Mouse (Mus musculus) ES-E14 (cell line): ENCODE measurements around the gene Dnah14. TPM values are rescaled to one million over a fixed set of nuclear protein-coding genes. Genes with fewer than 3 reads are reported as not detected.
A peak's percentile ranks its signal among the peaks of the same experiment; 100 is the strongest.

ENCODE experiments used
- DNase-seq: peaks from one replicate; pipeline ENCODE4 v3.0.0-alpha.2; 2013; ENCODE audit warnings: low read depth, low spot score
- H3K27ac ChIP-seq: 2 replicates; pipeline ENCODE4 v1.5.1; 2012; ENCODE audit warnings: low read depth, mild to moderate bottlenecking, low read length, moderate library complexity, mixed read lengths; ENCODE audit not compliant: poor library complexity, insufficient read depth, severe bottlenecking
- H3K36me3 ChIP-seq: 2 replicates; pipeline ENCODE4 v1.6.1; 2012; ENCODE audit warnings: mild to moderate bottlenecking, low read length, moderate library complexity, mixed read lengths; ENCODE audit not compliant: control insufficient read depth, poor library complexity, insufficient read depth, severe bottlenecking
- H3K4me1 ChIP-seq, 2 experiments: fragments of 150-350 bp in 1 of 2; sonication (generic) in 1 of 2; 2 replicates each; pipeline ENCODE4 v1.6.1; 2012; ENCODE audit warnings: low read length in 2 of 2, mild to moderate bottlenecking in 1 of 2, mixed read lengths in 1 of 2; ENCODE audit not compliant: control insufficient read depth in 2 of 2, insufficient read depth in 2 of 2, poor library complexity in 1 of 2
- H3K4me3 ChIP-seq, 2 experiments: fragments of 150-350 bp in 1 of 2; sonication (generic) in 1 of 2; 2 replicates each; pipeline ENCODE4 v1.5.1; 2012; ENCODE audit warnings: low read length in 2 of 2, low read depth in 1 of 2, mild to moderate bottlenecking in 1 of 2, mixed read lengths in 1 of 2; ENCODE audit not compliant: insufficient read depth in 1 of 2, poor library complexity in 1 of 2, severe bottlenecking in 1 of 2
- H3K9ac ChIP-seq: 2 replicates; pipeline ENCODE4 v1.6.1; 2012; ENCODE audit warnings: low read depth, mild to moderate bottlenecking, low read length, mixed read lengths; ENCODE audit not compliant: poor library complexity, insufficient read depth, severe bottlenecking
- H3K9me3 ChIP-seq: fragments of 150-350 bp; sonication (generic); 2 replicates; pipeline ENCODE4 v1.6.1; 2012; ENCODE audit warnings: low read depth, mild to moderate bottlenecking, low read length; ENCODE audit not compliant: control insufficient read depth, insufficient read depth
- CHD2 ChIP-seq: IDR thresholded peaks from 2 replicates; pipeline ENCODE4 v1.6.1; 2014; ENCODE audit warnings: mild to moderate bottlenecking, low read depth, low read length, inconsistent platforms
- HCFC1 ChIP-seq: IDR thresholded peaks from 2 replicates; pipeline ENCODE4 v1.6.1; 2012; ENCODE audit warnings: low read length, inconsistent platforms, borderline replicate concordance; ENCODE audit not compliant: insufficient read depth
- MAFK ChIP-seq: IDR thresholded peaks from 2 replicates; pipeline ENCODE4 v1.6.1; 2014; ENCODE audit warnings: mild to moderate bottlenecking, low read depth, low read length, inconsistent platforms; ENCODE audit not compliant: insufficient read depth
- ZC3H11A ChIP-seq: IDR thresholded peaks from 2 replicates; pipeline ENCODE4 v1.6.1; 2012; ENCODE audit warnings: low read depth, mild to moderate bottlenecking, inconsistent platforms, low read length, borderline replicate concordance
- ZNF384 ChIP-seq: IDR thresholded peaks from 2 replicates; pipeline ENCODE4 v1.6.1; 2012; ENCODE audit warnings: low read depth, low read length, inconsistent platforms
- in situ Hi-C, 2 experiments: fragments of 600-800 bp; cut with MboI; formaldehyde crosslinking; loops; one replicate each; pipeline ENCODE4 v1.15.1; 2025; ENCODE audit warnings: low sequenced_read_pairs in 2 of 2, inconsistent platforms in 1 of 2; ENCODE audit not compliant: unreplicated experiment in 2 of 2
- total RNA-seq: library from RNA; depleted of rRNA; stranded (reverse); fragments of 300-350 nt; gene quantifications from 2 replicates; pipeline ENCODE4 v1.2.3, GENCODE M21; 2012; rRNA removed

The Dnah14 gene
- total RNA-seq, 1 experiment: 1.9 TPM

DNA sequence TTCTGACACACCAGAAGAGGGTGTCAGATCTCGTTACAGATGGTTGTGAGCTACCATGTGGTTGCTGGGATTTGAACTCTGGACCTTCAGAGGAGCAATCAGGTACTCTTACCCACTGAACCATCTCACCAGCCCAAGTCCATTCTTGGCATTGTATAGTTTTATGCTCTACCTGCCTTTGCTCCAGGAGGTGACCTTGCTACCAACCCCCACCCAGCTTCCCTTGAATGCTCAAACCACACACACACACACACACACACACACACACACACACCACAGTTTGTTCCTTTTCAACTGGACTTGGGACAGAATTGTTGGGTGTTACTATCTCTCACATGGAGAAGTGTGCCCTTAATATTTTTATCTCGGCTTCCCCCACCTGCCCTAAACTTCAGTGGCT is 280.0 kb downstream of the Dnah14 start:
- TF ChIP-seq CHD2 (no peak), ZC3H11A (no peak), HCFC1 (no peak), ZNF384 (no peak), MAFK (no peak)
- Histone ChIP-seq H3K27ac (no peak overlapping the region), H3K4me3 (no peak overlapping the region), H3K36me3 (no peaks in the 10 kb centered on the region), H3K4me1 (peaks cover 2 to 19% of the 10 kb centered on the region in 2 experiments; a peak in 3 of 4 replicates), H3K9me3 (no peaks in the 10 kb centered on the region), H3K9ac (no peak overlapping the region)
- no peak for DNase-seq
- in situ Hi-C loops: no loop called here

DNA sequence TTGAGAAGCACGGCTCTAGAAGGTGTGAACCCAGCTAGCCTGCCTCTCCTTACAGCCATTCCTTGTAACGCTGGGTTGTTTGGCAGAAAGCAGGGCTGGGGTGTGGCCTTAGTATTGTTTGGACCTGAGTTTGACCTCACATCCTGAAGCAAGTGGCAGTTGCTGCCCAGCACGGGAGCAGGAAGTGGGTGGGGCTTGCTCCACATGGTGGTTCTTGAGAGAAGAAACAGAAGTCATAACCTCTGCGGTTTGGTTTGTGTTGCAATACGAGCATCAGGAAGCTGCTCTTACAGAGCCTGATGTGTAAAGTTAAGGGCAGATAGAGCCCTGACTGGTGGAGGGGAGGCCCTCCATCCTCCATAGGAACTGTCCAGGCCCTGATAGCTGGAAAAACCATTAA is 284.3 kb downstream of the Dnah14 start:
- Histone ChIP-seq H3K27ac (peak overlapping the region; percentile 95), H3K9ac (peak overlapping the region; percentile 63), H3K9me3 (no peaks in the 10 kb centered on the region), H3K4me1 (peaks cover 8 to 49% of the 10 kb centered on the region in 2 experiments), H3K36me3 (no peaks in the 10 kb centered on the region), H3K4me3 (peak overlapping the region in 1 of 2 experiments; percentile 17; a peak in 2 of 4 replicates)
- DNase-seq: peak; percentile 76
- in situ Hi-C loops: no loop called here
- TF ChIP-seq MAFK (no peak), ZC3H11A (no peak)

DNA sequence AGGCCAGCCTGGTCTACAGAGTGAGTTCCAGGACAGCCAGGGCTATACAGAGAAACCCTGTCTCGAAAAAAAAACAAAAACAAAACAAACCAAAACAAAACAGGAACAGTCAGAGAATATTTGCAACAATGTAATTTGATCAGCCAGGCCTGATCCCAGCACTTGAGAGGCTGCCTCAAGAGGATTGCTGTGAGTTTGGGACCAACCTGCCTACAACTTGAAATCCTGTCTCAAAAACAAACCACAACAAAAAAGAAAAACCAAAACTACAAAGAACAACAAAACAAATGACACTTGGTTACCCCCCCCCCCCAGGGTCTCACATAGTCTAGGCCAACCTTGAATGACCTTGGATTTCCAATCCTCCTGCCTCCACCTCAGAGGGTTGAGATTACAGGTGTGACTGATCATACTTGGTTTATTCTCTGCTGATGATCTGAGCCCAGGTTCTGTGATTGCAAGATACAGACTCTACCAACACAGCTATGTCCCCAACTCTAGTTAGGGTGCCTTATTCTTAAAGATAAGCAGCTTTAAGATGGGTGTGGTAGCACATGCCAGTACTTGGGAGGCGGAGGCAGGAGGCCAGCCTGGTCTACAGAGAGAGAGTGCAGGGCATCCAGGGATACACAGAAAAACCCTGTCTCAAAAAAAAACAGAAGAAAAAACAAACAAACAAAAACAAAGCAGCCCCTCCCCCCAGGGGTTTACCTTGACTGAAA is 285.0 kb downstream of the Dnah14 start:
- H3K4me1 ChIP-seq: peaks cover 8 to 56% of the 10 kb centered on the region in 2 experiments
- no peak for DNase-seq
- no peaks in the 10 kb centered on the region for H3K36me3 ChIP-seq
- no peak overlapping the region for H3K4me3 ChIP-seq
- in situ Hi-C loops: no loop called here
- H3K9me3 ChIP-seq: no peaks in the 10 kb centered on the region
- H3K9ac ChIP-seq: no peak overlapping the region; the same call in 1 of the 2 replicates
- peak overlapping the region; percentile 95 for H3K27ac ChIP-seq
- TF ChIP-seq ZC3H11A: no peak
- no peak for TF ChIP-seq HCFC1

DNA sequence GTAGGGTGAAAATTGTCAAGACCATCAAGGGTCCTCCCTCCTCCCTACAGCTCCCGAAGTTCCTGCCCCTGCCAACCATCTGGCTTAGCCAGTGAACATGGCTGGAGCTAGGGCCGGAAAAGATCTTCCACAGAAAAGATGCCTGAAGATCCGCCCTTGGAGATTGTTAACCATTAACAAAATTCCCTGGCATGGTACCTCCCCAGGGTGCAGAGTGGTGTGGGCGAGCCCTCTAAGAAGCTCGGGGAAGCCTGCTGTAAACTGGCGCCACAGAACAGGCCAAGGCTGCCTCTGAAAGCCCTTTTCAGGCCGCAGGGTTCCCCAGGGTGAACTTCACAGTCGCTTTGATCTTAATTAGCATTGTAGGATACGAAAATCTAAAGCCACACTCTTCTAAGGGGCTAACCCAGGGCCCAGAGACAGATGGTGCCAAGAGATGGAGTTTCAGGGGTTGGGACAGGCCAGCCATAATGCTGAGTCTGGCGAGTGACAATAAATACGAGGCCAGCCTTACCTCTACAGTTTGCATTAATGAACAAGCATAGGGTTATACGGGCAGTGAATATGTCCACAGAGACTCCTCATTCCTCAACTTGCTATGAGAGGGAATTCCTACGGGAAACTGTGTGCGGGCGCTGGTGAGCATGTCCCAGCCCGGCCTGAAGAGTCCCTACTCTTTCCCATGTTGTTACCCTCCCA is 286.5 kb downstream of the Dnah14 start:
- Histone ChIP-seq H3K4me3 (no peak overlapping the region), H3K27ac (no peak overlapping the region), H3K9me3 (no peaks in the 10 kb centered on the region; the same call in 1 of the 2 replicates), H3K9ac (no peak overlapping the region), H3K4me1 (peaks cover 8 to 57% of the 10 kb centered on the region in 2 experiments), H3K36me3 (no peaks in the 10 kb centered on the region)
- TF ChIP-seq CHD2: no peak
- no peak for TF ChIP-seq ZC3H11A
- no peak for TF ChIP-seq ZNF384
- no peak for TF ChIP-seq HCFC1
- TF ChIP-seq MAFK: no peak
- in situ Hi-C loops: no loop called here
- DNase-seq: no peak

DNA sequence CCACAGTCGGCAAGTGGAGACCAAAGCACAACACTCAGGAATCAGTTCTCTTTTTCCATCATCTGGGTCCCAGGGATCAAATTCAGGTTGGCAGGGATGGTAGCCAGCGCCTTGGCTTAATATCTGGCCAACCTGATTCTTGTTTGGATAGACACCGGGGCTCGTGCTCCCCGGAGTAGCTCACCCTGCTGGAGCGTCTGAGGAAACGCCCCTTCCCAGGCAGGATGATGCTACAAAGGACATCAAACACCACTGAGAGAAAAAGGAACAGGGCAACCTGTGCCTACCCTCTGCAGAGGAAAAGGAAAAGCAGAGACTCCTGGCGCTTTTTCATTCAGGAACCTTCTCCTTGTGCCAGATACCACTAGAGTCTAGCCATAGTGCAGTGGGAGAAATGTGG is 287.1 kb downstream of the Dnah14 start:
- Histone ChIP-seq H3K4me3 (no peak overlapping the region), H3K9me3 (no peaks in the 10 kb centered on the region; the same call in 1 of the 2 replicates), H3K27ac (no peak overlapping the region), H3K4me1 (peaks cover 8 to 57% of the 10 kb centered on the region in 2 experiments), H3K36me3 (no peaks in the 10 kb centered on the region), H3K9ac (no peak overlapping the region)
- DNase-seq: no peak
- no peak for TF ChIP-seq HCFC1
- no peak for TF ChIP-seq CHD2
- TF ChIP-seq ZC3H11A: no peak
- TF ChIP-seq ZNF384: no peak
- no peak for TF ChIP-seq MAFK
- in situ Hi-C loops: no loop called here

Other genes starting within 250 kb of the Dnah14 start
- gene Cnih3, start 223.9 kb upstream of the Dnah14 start, total RNA-seq: 0.22 and 0.37 TPM in 2 replicates
- gene Ccdc121, start 65.1 kb upstream of the Dnah14 start, total RNA-seq: not detected in 2 replicates